Mouse (Mus musculus) forebrain, postnatal 0 days (tissue): ENCODE results near the gene Il2rb. TPM values are rescaled to one million over a fixed set of nuclear protein-coding genes. Genes with fewer than 3 reads are reported as not detected.

Experiments
- ATAC-seq: fragments of 200-750 bp; cut with Nextera tagmentation; 2 replicates; pipeline ENCODE4 v1.8.0; 2017; ENCODE audit warnings: mild to moderate bottlenecking, moderate library complexity
- DNase-seq: peaks from one replicate; pipeline ENCODE4 v3.0.0-alpha.2; 2015
- H3K27ac ChIP-seq: fragments of 300-500 bp; sonication (generic); 2 replicates; pipeline ENCODE4 v1.5.1; 2014; ENCODE audit warnings: low read depth, mild to moderate bottlenecking, antibody characterized with exemption, low read length, moderate library complexity, mixed read lengths
- H3K27me3 ChIP-seq: fragments of 300-500 bp; sonication (generic); 2 replicates; pipeline ENCODE4 v1.6.1; 2014; ENCODE audit warnings: mild to moderate bottlenecking, low read length, mixed read lengths; ENCODE audit not compliant: insufficient read depth
- H3K36me3 ChIP-seq: fragments of 300-500 bp; sonication (generic); 2 replicates; pipeline ENCODE4 v1.6.1; 2014; ENCODE audit warnings: mild to moderate bottlenecking, moderate library complexity; ENCODE audit not compliant: insufficient read depth
- H3K4me1 ChIP-seq: fragments of 300-500 bp; sonication (generic); 2 replicates; pipeline ENCODE4 v1.6.1; 2014; ENCODE audit warnings: antibody characterized with exemption; ENCODE audit not compliant: insufficient read depth
- H3K4me2 ChIP-seq: fragments of 300-500 bp; sonication (generic); 2 replicates; pipeline ENCODE4 v1.6.1; 2014; ENCODE audit warnings: low read depth, mild to moderate bottlenecking, moderate library complexity
- H3K4me3 ChIP-seq: fragments of 300-500 bp; sonication (generic); 2 replicates; pipeline ENCODE4 v1.5.1; 2014; ENCODE audit warnings: low read depth, low read length, mixed read lengths
- H3K9ac ChIP-seq: fragments of 300-500 bp; sonication (generic); 2 replicates; pipeline ENCODE4 v1.6.1; 2014; ENCODE audit warnings: mild to moderate bottlenecking
- H3K9me3 ChIP-seq: fragments of 300-500 bp; sonication (generic); 2 replicates; pipeline ENCODE4 v1.6.1; 2016; ENCODE audit warnings: low read length
- CTCF ChIP-seq: sonication (generic); IDR thresholded peaks from 2 replicates; pipeline ENCODE4 v1.5.1; 2016; ENCODE audit warnings: antibody characterized with exemption, control low read depth, low read depth
- WGBS: fragments of 180-500 bp; shearing (Covaris S2); extraction: QIAGEN DNeasy Blood & Tissue Kit; methylation state at CpG from one replicate; pipeline ENCODE4 v1.1.7; 2014; 5-methylcytosine and 5-hydroxymethylcytosine counted together
- polyA plus RNA-seq: library from polyadenylated mRNA; unstranded; fragments of >200 nt; fragmentation: Nextera tagmentation; extraction: Ambion mirVana; gene quantifications from 2 replicates; pipeline ENCODE4 v1.2.1, GENCODE M21; 2015
- total RNA-seq: library from RNA; depleted of rRNA; stranded (reverse); fragments of >200 nt; gene quantifications from 2 replicates; pipeline ENCODE4 v1.2.3, GENCODE M21; 2014

Il2rb gene
- total and polyA plus RNA-seq, 2 experiments from 2014 or later: 0.14 to 0.22 TPM

DNA sequence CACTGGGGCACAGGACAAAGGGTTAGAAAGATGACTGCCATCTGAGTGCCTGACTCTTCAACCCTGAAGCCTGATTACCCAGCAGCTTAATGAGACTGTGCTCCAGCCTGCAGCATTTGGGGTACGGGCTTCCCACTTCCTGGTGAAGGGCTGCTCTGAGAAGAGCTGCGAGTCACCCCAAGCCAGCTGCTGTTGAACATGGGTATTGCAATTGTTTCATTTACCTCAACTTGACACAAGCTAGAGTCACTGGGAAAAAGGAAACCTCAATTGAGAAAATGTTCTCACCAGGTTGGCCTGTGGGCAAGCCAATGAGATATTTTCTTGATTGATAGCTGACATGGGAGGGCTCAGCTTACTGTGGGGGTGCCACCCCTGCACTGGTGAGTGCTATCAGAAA lies 32.1 kb downstream of the Il2rb start:
- Histone ChIP-seq H3K36me3 (no peaks in the 10 kb centered on the region), H3K9ac (no peak overlapping the region), H3K4me3 (no peak overlapping the region), H3K27ac (no peak overlapping the region), H3K9me3 (no peaks in the 10 kb centered on the region), H3K4me2 (no peak overlapping the region), H3K27me3 (no peaks in the 10 kb centered on the region), H3K4me1 (no peaks in the 10 kb centered on the region)
- ATAC-seq (no peak), DNase-seq (no peak)
- no peak for TF ChIP-seq CTCF
- WGBS: 84% methylated on average over 2 of the region's 2 CpGs

DNA sequence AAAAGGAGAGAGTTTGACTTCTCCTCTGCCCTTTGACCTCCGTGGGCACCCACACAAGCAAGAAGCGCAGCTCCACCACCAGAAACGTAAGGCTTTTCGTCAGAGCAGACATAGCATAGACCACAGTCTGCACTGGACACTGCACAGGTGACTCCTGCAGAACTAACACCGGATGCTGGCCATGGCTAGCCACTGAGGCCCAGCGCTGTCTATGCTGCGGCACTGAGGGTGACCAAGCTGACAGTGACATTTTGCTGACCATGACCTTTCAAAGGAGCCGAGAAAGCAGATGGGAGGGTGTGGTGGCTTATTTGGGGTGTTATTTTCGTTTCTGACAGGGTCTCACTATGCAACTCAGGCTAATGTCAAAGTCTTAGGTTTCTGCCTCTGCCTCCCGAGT lies 37.9 kb downstream of the Il2rb start:
- DNase-seq (no peak), ATAC-seq (no peak)
- no peak overlapping the region for H3K9ac ChIP-seq
- no peaks in the 10 kb centered on the region for H3K36me3 ChIP-seq
- no peak overlapping the region for H3K27ac ChIP-seq
- no peaks in the 10 kb centered on the region for H3K27me3 ChIP-seq
- H3K4me2 ChIP-seq: no peak overlapping the region
- TF ChIP-seq CTCF: no peak
- no peaks in the 10 kb centered on the region for H3K4me1 ChIP-seq
- 84% methylated on average over 10 of the region's 10 CpGs for WGBS
- H3K4me3 ChIP-seq: no peak overlapping the region
- H3K9me3 ChIP-seq: no peaks in the 10 kb centered on the region

DNA sequence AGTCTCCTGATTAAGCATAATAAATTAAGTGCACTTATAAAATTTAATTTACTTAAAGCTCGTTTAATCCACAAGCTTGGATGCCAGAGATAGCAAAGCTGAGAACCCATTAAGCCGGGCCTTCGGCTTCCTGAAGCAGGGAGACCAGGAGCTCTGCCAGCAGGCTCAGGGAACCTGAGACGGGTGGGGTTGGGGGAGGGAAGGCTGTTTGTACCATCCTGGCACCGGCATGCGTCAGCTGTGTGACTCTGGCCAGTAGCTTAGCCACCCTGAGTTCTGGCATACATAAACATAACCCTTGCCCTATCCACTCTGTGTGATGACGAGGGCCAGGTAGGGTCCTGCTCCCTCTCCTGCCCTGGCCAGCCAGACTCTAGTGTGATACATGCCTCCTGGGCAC lies 39.0 kb downstream of the Il2rb start:
- Histone ChIP-seq H3K4me3 (no peak overlapping the region), H3K4me2 (no peak overlapping the region), H3K27ac (no peak overlapping the region), H3K4me1 (no peaks in the 10 kb centered on the region), H3K27me3 (no peaks in the 10 kb centered on the region), H3K9ac (no peak overlapping the region), H3K36me3 (no peaks in the 10 kb centered on the region), H3K9me3 (no peaks in the 10 kb centered on the region)
- WGBS: 40% methylated on average over 7 of the region's 7 CpGs
- no peak for ATAC-seq
- DNase-seq: no peak
- no peak for TF ChIP-seq CTCF

DNA sequence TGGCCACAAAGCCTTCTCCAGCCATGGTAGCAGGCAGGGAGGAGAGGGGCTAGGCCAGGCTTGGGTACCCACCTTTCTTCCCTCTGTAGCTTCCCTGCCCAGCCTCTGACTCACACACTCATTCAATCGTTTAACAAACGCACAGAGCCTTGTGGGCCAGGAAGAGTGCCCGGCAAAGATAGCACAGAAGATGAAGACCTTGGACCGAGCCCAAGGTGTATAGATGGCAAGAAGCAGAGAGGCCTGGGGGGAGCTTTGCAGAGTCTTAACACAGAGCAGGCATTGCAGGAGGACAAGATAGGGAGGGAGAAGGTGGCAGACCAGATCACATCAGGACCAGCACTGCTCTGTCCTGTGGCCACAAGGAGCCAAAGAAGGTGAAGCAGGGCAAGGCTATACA lies 39.9 kb downstream of the Il2rb start:
- no peak for TF ChIP-seq CTCF
- Histone ChIP-seq H3K27ac (no peak overlapping the region), H3K9ac (no peak overlapping the region), H3K4me3 (no peak overlapping the region), H3K9me3 (no peaks in the 10 kb centered on the region), H3K36me3 (no peaks in the 10 kb centered on the region), H3K27me3 (no peaks in the 10 kb centered on the region), H3K4me2 (no peak overlapping the region), H3K4me1 (no peaks in the 10 kb centered on the region)
- WGBS: 67% methylated on average over 4 of the region's 4 CpGs
- no peak for ATAC-seq
- DNase-seq: no peak

DNA sequence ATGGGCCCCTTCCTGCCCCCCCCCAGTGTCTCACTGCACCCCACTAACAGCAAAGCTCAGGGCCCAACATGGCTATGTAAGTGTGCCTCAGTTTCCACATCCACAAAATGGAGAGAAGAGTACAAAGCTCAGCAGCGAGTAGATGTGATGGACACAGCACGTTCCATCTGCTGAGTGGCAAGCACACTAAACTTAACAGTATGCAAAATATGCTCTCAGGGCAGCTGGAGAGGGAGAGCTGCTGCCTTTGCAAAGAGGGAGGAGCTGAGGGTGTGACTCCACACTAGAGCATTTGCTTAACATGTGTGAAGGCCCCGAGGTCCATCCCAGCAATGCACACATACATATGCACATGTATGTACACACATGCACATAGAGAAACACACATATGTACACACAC lies 42.1 kb downstream of the Il2rb start:
- TF ChIP-seq CTCF: no peak
- no peak for ATAC-seq
- H3K4me3 ChIP-seq: no peak overlapping the region
- no peak overlapping the region for H3K9ac ChIP-seq
- no peak overlapping the region for H3K4me2 ChIP-seq
- no peaks in the 10 kb centered on the region for H3K36me3 ChIP-seq
- DNase-seq: no peak
- H3K4me1 ChIP-seq: no peaks in the 10 kb centered on the region
- H3K27me3 ChIP-seq: no peaks in the 10 kb centered on the region
- WGBS: 75% methylated on average over 3 of the region's 3 CpGs
- H3K27ac ChIP-seq: no peak overlapping the region
- no peaks in the 10 kb centered on the region for H3K9me3 ChIP-seq

DNA sequence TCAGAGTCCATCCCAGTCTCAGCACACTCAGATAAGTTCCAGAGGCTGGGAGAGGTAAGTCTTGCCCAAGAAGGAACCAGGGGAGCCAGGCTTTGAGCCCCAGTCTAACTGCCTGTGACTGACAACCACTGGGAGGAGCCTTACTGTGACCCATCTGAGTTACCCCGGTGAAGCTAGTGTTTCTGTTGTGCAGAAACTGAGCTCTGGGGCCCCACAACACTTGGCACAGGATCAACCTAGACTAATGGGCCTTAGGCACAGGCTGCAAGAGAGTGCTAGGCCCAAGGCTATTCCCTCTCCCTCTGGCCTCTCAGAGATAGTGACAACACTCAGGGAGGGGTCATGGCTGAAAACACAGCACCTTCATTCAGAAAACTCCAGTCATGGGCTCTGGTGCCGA lies 43.9 kb downstream of the Il2rb start:
- no peak overlapping the region for H3K27ac ChIP-seq
- no peaks in the 10 kb centered on the region for H3K27me3 ChIP-seq
- H3K36me3 ChIP-seq: no peaks in the 10 kb centered on the region
- no peaks in the 10 kb centered on the region for H3K4me1 ChIP-seq
- H3K4me3 ChIP-seq: no peak overlapping the region
- no peak for TF ChIP-seq CTCF
- ATAC-seq (no peak), DNase-seq (no peak)
- H3K9me3 ChIP-seq: no peaks in the 10 kb centered on the region
- no peak overlapping the region for H3K9ac ChIP-seq
- no peak overlapping the region for H3K4me2 ChIP-seq
- WGBS: 61% methylated on average over 2 of the region's 2 CpGs

DNA sequence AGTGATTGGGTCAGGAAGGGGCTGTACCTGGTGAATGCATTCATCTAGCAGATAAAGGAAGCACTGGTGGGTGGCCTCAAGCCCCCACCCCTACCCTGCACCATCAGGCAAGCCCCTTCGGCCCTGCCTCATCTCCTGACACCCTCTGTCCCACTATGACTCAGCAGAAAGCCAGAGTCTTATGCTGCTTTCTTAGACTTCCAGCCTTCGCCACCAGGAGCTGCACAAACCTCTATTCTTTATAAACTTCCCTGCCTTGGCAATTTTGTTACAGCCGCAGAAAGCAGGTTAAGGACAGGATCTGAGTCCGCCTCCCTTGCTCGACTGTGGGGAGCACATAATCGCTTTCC lies 44.7 kb downstream of the Il2rb start:
- Histone ChIP-seq H3K27me3 (no peaks in the 10 kb centered on the region), H3K36me3 (no peaks in the 10 kb centered on the region), H3K9me3 (no peaks in the 10 kb centered on the region), H3K4me2 (no peak overlapping the region), H3K4me3 (no peak overlapping the region), H3K4me1 (no peaks in the 10 kb centered on the region), H3K27ac (no peak overlapping the region), H3K9ac (no peak overlapping the region)
- 86% methylated on average over 6 of the region's 6 CpGs for WGBS
- peak; percentile 9; the same call in 1 of the 2 replicates for TF ChIP-seq CTCF
- DNase-seq (no peak), ATAC-seq (no peak)
